Mouse (Mus musculus) hindbrain, embryonic 14.5 days (tissue): ENCODE data around the gene Unc5c. TPM values are rescaled to one million over a fixed set of nuclear protein-coding genes. Genes with fewer than 3 reads are reported as not detected.

Source experiments
- ATAC-seq: fragments of 200-750 bp; cut with Nextera tagmentation; 2 replicates; pipeline ENCODE4 v1.8.0; 2017; ENCODE audit warnings: moderate number of reproducible peaks, mild to moderate bottlenecking, moderate TSS enrichment, moderate library complexity; ENCODE audit not compliant: low FRiP score
- DNase-seq: peaks from one replicate; pipeline ENCODE4 v3.0.0-alpha.2; 2015; ENCODE audit warnings: low spot score
- H3K27ac ChIP-seq: fragments of 300-500 bp; sonication (generic); 2 replicates; pipeline ENCODE4 v1.5.1; 2014; ENCODE audit warnings: mild to moderate bottlenecking, moderate library complexity
- H3K27me3 ChIP-seq: fragments of 300-500 bp; sonication (generic); 2 replicates; pipeline ENCODE4 v1.6.1; 2014; ENCODE audit warnings: mild to moderate bottlenecking, low read length, mixed read lengths; ENCODE audit not compliant: control insufficient read depth, insufficient read depth
- H3K36me3 ChIP-seq: fragments of 300-500 bp; sonication (generic); replicated peaks from 2 replicates; pipeline ENCODE4 v1.6.1; 2014; ENCODE audit not compliant: control insufficient read depth, insufficient read depth
- H3K4me1 ChIP-seq: fragments of 300-500 bp; sonication (generic); replicated peaks from 2 replicates; pipeline ENCODE4 v1.6.1; 2014; ENCODE audit warnings: antibody characterized with exemption, low read length, mixed read lengths; ENCODE audit not compliant: control insufficient read depth, insufficient read depth
- H3K4me2 ChIP-seq: fragments of 300-500 bp; sonication (generic); replicated peaks from 2 replicates; pipeline ENCODE4 v1.6.1; 2014; ENCODE audit warnings: mild to moderate bottlenecking, moderate library complexity
- H3K4me3 ChIP-seq: fragments of 300-500 bp; sonication (generic); replicated peaks from 2 replicates; pipeline ENCODE4 v1.5.1; 2014; ENCODE audit warnings: mild to moderate bottlenecking, low read length
- H3K9ac ChIP-seq: fragments of 300-500 bp; sonication (generic); 2 replicates; pipeline ENCODE4 v1.6.1; 2014
- H3K9me3 ChIP-seq: fragments of 300-500 bp; sonication (generic); 2 replicates; pipeline ENCODE4 v1.6.1; 2016; ENCODE audit warnings: low read length; ENCODE audit not compliant: control insufficient read depth
- WGBS: fragments of 180-500 bp; shearing (Covaris S2); extraction: QIAGEN DNeasy Blood & Tissue Kit; methylation state at CpG from one replicate; pipeline ENCODE4 v1.1.7; 2014; 5-methylcytosine and 5-hydroxymethylcytosine counted together
- polyA plus RNA-seq: library from polyadenylated mRNA; unstranded; fragments of >200 nt; fragmentation: Nextera tagmentation; extraction: Ambion mirVana; gene quantifications from 2 replicates; pipeline ENCODE4 v1.2.1, GENCODE M21; 2014

The Unc5c gene
- polyA plus RNA-seq, 1 experiment from 2014 or later: 24.4 TPM

GRCm38 (mm10) chr3:141498348-141499056 is 33.5 kb downstream of the Unc5c start:
- DNase-seq: no peak
- ATAC-seq: no peak
- no peaks in the 10 kb centered on the region for H3K9me3 ChIP-seq
- H3K4me3 ChIP-seq: no peak overlapping the region
- H3K27ac ChIP-seq: no peak overlapping the region
- no peaks in the 10 kb centered on the region for H3K36me3 ChIP-seq
- H3K4me2 ChIP-seq: no peak overlapping the region
- no peak overlapping the region for H3K9ac ChIP-seq
- 75% methylated on average over 4 of the region's 4 CpGs for WGBS
- no peaks in the 10 kb centered on the region for H3K27me3 ChIP-seq
- 0 out of 2 replicates have a peak, but pooled peaks cover 10% of the 10 kb centered on the region for H3K4me1 ChIP-seq

GRCm38 (mm10) chr3:141501845-141502505 is 37.0 kb downstream of the Unc5c start:
- Histone ChIP-seq H3K36me3 (no peaks in the 10 kb centered on the region), H3K27ac (no peak overlapping the region), H3K27me3 (no peaks in the 10 kb centered on the region), H3K9me3 (no peaks in the 10 kb centered on the region), H3K4me2 (no peak overlapping the region), H3K4me3 (no peak overlapping the region), H3K9ac (no peak overlapping the region), H3K4me1 (0 out of 2 replicates have a peak, but pooled peaks cover 10% of the 10 kb centered on the region)
- DNase-seq (peak; percentile 37), ATAC-seq (no peak; the same call in 1 of the 2 replicates)
- 41% methylated on average over 4 of the region's 4 CpGs for WGBS

DNA sequence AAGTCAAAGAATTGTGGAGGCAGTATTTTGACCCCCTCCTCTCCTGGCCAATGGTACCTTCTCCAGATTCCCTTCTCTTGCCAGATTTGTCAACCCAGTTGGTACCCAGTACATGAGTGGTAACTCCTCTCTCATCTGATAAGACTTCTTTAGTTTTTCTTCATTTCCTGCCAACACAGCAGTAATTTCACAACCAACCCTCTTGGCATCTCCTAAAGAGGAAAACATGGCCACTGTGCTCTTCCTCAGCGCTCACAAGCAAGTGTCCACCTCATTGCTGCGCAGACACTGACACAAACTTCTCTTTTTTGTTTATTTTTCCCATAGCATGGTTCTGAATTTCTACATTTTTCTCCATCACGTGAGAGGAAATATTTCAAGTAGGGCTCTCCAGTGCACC is 38.3 kb downstream of the Unc5c start:
- ATAC-seq: no peak
- Histone ChIP-seq H3K9ac (no peak overlapping the region), H3K36me3 (no peaks in the 10 kb centered on the region), H3K4me3 (no peak overlapping the region), H3K9me3 (no peaks in the 10 kb centered on the region), H3K4me1 (0 out of 2 replicates have a peak, but pooled peaks cover 7% of the 10 kb centered on the region), H3K4me2 (no peak overlapping the region), H3K27ac (no peak overlapping the region), H3K27me3 (no peaks in the 10 kb centered on the region)
- WGBS: 91% methylated on average over 3 of the region's 3 CpGs
- DNase-seq: no peak

DNA sequence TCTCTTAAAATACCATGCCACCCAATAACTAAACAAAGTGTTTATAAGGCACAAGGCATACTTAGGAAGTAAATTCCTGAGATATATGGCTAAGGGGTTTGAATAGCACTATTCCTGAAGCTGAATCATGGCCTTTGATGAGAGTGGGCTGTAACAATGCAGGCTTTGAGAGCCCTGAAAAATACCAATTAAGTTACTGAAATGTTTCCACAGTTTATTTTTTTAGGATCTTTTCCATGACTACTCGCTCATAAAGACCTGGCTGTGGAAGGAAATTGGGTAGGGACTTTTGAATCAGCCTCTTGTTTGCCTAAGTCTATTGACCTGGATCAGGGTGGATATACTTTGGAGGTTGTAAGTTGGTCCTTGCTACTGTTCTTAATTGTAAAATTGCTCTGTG is 44.8 kb downstream of the Unc5c start:
- H3K9ac ChIP-seq: no peak overlapping the region
- no peak overlapping the region for H3K27ac ChIP-seq
- DNase-seq (no peak), ATAC-seq (no peak)
- 60% methylated on average over 1 of the region's 1 CpGs for WGBS
- no peaks in the 10 kb centered on the region for H3K9me3 ChIP-seq
- no peaks in the 10 kb centered on the region for H3K36me3 ChIP-seq
- no peak overlapping the region for H3K4me2 ChIP-seq
- H3K4me3 ChIP-seq: no peak overlapping the region
- no peaks in the 10 kb centered on the region for H3K4me1 ChIP-seq
- no peaks in the 10 kb centered on the region for H3K27me3 ChIP-seq

DNA sequence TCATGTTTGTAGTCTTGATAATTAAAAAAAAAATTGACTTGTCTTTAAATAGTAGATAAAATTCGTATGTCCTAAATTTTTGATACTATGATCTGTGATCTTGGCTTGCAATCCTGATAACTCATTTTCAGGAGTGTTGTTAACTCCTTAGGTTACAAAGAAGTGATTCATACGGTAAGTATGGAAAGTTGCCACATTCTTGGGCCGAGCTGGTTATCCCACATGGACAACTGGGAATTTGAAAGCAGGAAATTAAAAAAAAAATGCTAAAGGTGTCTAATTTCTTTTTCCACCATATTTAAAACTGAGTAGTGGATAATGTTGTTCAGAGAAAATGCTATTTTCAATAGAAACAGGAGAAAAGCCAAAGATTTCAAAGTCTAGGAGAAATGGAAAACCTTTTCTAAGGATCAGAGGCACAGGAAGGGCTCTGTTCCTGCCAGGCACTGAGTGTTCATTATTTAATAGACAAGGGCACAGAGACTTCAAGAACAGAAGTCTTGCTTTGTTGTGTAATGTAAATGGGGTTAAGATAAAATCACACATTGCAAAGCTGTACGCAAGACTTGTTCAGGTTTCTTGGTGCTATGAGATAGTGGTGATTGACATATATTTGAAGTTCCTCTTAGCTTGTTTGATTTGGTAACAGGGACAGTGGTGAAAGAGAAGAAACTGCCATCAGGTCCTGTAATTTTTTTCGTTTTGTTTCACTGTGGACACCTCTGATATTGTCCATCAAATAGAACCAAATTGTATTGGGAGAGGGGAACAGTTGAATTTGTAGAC is 46.4 kb downstream of the Unc5c start:
- Histone ChIP-seq H3K9me3 (no peaks in the 10 kb centered on the region), H3K27ac (no peak overlapping the region), H3K4me1 (no peaks in the 10 kb centered on the region), H3K9ac (no peak overlapping the region), H3K4me2 (no peak overlapping the region), H3K4me3 (no peak overlapping the region), H3K36me3 (no peaks in the 10 kb centered on the region), H3K27me3 (no peaks in the 10 kb centered on the region)
- ATAC-seq (no peak), DNase-seq (no peak)
- 79% methylated on average over 5 of the region's 5 CpGs for WGBS

- Histone ChIP-seq H3K4me1 (no peaks in the 10 kb centered on the region), H3K36me3 (no peaks in the 10 kb centered on the region), H3K27ac (no peak overlapping the region), H3K9ac (no peak overlapping the region), H3K9me3 (no peaks in the 10 kb centered on the region), H3K27me3 (no peaks in the 10 kb centered on the region), H3K4me2 (no peak overlapping the region), H3K4me3 (no peak overlapping the region)
- DNase-seq: no peak
- ATAC-seq: no peak
Observed at GRCm38 (mm10) chr3:141528751-141529150, 63.7 kb downstream of the Unc5c start.

DNA sequence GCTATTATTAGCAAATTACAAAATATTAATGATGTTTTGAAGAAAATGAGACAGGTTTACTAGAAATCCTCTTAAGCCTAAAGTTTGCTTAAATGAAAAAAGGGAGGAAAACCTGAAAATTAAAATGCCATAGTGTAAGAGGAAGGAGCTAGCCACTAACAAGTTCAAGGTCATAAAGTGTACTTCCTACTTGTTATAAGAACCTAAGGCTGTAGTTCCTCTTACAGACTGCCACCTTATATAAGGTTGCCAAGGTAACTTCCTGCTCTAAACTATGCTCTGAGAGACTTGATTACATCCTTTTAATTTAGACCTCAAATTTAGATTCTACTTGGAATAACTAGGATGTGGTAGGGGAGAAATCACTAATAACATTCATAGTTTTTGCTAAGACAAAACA is 64.6 kb downstream of the Unc5c start:
- Histone ChIP-seq H3K27ac (no peak overlapping the region), H3K36me3 (no peaks in the 10 kb centered on the region), H3K9ac (no peak overlapping the region), H3K4me3 (no peak overlapping the region), H3K4me1 (no peaks in the 10 kb centered on the region), H3K27me3 (no peaks in the 10 kb centered on the region), H3K9me3 (no peaks in the 10 kb centered on the region), H3K4me2 (no peak overlapping the region)
- no peak for DNase-seq
- no peak for ATAC-seq

DNA sequence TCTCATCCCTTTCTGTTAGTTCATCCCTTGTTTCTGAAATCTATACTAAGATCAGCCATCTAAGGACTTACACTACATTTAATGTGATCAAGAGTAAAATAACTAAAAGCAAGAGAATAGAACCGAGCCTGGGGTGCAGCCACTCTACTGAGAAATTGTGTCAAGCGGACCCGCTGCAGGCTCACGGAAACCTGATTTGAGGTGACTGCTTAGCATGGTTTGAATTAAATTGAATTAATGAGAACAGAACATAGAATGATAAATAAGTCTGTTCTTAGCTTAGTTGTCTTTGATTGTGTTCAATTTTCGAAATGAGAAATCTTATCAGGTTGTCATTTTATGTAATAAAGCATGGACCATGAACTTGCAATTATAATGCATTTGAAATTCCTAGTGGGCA is 68.8 kb downstream of the Unc5c start:
- DNase-seq (no peak), ATAC-seq (no peak)
- H3K9ac ChIP-seq: no peak overlapping the region
- no peak overlapping the region for H3K27ac ChIP-seq
- H3K4me2 ChIP-seq: no peak overlapping the region
- no peaks in the 10 kb centered on the region for H3K36me3 ChIP-seq
- no peak overlapping the region for H3K4me3 ChIP-seq
- no peaks in the 10 kb centered on the region for H3K27me3 ChIP-seq
- no peaks in the 10 kb centered on the region for H3K4me1 ChIP-seq
- no peaks in the 10 kb centered on the region for H3K9me3 ChIP-seq
- 63% methylated on average over 5 of the region's 5 CpGs for WGBS

DNA sequence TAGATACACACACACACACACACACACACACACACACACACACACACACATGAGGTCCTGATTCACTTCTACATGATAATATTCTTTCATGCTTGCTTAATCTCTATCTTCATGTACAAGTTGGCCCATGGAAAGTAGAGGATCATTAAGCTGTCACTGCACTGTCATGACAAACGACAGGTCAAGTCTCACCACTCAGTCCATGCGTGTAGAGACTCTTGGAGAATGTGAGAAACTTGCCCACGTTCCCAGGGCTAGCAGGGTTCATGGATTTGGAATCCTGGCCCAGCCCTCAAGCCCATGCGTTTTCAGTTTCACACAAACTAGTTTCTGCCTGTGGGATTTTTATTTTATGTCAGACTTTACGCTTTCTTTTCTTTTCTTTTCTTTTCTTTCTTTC is 71.8 kb downstream of the Unc5c start:
- WGBS: 72% methylated on average over 5 of the region's 5 CpGs
- ATAC-seq: no peak

More for the DNA sequence above, 71.8 kb downstream of the Unc5c start:
- Histone ChIP-seq H3K9me3 (no peaks in the 10 kb centered on the region), H3K27ac (no peak overlapping the region), H3K4me1 (no peaks in the 10 kb centered on the region), H3K4me3 (no peak overlapping the region), H3K4me2 (no peak overlapping the region), H3K27me3 (no peaks in the 10 kb centered on the region), H3K9ac (no peak overlapping the region), H3K36me3 (no peaks in the 10 kb centered on the region)
- no peak for DNase-seq
